Mouse (Mus musculus) forebrain, embryonic 12.5 days (tissue): ENCODE results near the gene Tmub2. TPM values are rescaled to one million over a fixed set of nuclear protein-coding genes. Genes with fewer than 3 reads are reported as not detected.

Experiments used
- polyA plus RNA-seq: library from polyadenylated mRNA; unstranded; fragments of >200 nt; fragmentation: Nextera tagmentation; extraction: Ambion mirVana; gene quantifications from 2 replicates; pipeline ENCODE4 v1.2.1, GENCODE M21; 2016

Tmub2 gene
- polyA plus RNA-seq, 1 experiment from 2014 or later, result 53.9 TPM

Other genes with a start within 250 kb of the Tmub2 start
- 0.17 and 0.23 TPM in 2 replicates for gene Cd300lg, start 243.4 kb upstream of the Tmub2 start, polyA plus RNA-seq
- gene Mpp2, start 196.4 kb upstream of the Tmub2 start, polyA plus RNA-seq, result 24.9 and 27.9 TPM in 2 replicates
- gene Ppy, start 183.6 kb upstream of the Tmub2 start, polyA plus RNA-seq, result not detected in 2 replicates
- not detected in 2 replicates for gene Pyy, start 177.1 kb upstream of the Tmub2 start, polyA plus RNA-seq
- not detected in 2 replicates for gene Nags, start 139.4 kb upstream of the Tmub2 start, polyA plus RNA-seq
- gene Tmem101, start 128.5 kb upstream of the Tmub2 start, polyA plus RNA-seq, result 35.7 and 36.3 TPM in 2 replicates
- gene Lsm12, start 99.6 kb upstream of the Tmub2 start, polyA plus RNA-seq, result 136 and 139 TPM in 2 replicates
- 26.6 and 28.3 TPM in 2 replicates for gene G6pc3, start 95.3 kb upstream of the Tmub2 start, polyA plus RNA-seq
- 68.8 and 70.6 TPM in 2 replicates for gene Hdac5, start 54.8 kb upstream of the Tmub2 start, polyA plus RNA-seq
- gene BC030867, start 36.0 kb upstream of the Tmub2 start, polyA plus RNA-seq, result 18.5 and 19.4 TPM in 2 replicates
- gene Asb16, start 16.2 kb upstream of the Tmub2 start, polyA plus RNA-seq, result not detected in 2 replicates
- gene Atxn7l3, start 11.7 kb downstream of the Tmub2 start, polyA plus RNA-seq, result 22.4 and 22.6 TPM in 2 replicates
- 111 and 121 TPM in 2 replicates for gene Ubtf, start 34.8 kb downstream of the Tmub2 start, polyA plus RNA-seq
- gene Slc4a1, start 81.3 kb downstream of the Tmub2 start, polyA plus RNA-seq, result 21.2 and 25.7 TPM in 2 replicates
- 103 and 113 TPM in 2 replicates for gene Rundc3a, start 108.5 kb downstream of the Tmub2 start, polyA plus RNA-seq
- 173 TPM in 2 replicates for gene Slc25a39, start 123.0 kb downstream of the Tmub2 start, polyA plus RNA-seq
- 55.5 and 57.6 TPM in 2 replicates for gene Grn, start 145.4 kb downstream of the Tmub2 start, polyA plus RNA-seq
- gene Fam171a2, start 162.8 kb downstream of the Tmub2 start, polyA plus RNA-seq, result 13.3 and 15.2 TPM in 2 replicates
- 3.5 and 4.5 TPM in 2 replicates for gene Itga2b, start 185.2 kb downstream of the Tmub2 start, polyA plus RNA-seq